Mouse (Mus musculus): Measurements from ENCODE around the gene Gm49361. TPM values are rescaled to one million over a fixed set of nuclear protein-coding genes. Genes with fewer than 3 reads are reported as not detected.

Gm49361 gene
- polyA plus RNA-seq (2012; rRNA removed; ENCODE audit: low replicate concordance): not detected in 2 replicates

DNA sequence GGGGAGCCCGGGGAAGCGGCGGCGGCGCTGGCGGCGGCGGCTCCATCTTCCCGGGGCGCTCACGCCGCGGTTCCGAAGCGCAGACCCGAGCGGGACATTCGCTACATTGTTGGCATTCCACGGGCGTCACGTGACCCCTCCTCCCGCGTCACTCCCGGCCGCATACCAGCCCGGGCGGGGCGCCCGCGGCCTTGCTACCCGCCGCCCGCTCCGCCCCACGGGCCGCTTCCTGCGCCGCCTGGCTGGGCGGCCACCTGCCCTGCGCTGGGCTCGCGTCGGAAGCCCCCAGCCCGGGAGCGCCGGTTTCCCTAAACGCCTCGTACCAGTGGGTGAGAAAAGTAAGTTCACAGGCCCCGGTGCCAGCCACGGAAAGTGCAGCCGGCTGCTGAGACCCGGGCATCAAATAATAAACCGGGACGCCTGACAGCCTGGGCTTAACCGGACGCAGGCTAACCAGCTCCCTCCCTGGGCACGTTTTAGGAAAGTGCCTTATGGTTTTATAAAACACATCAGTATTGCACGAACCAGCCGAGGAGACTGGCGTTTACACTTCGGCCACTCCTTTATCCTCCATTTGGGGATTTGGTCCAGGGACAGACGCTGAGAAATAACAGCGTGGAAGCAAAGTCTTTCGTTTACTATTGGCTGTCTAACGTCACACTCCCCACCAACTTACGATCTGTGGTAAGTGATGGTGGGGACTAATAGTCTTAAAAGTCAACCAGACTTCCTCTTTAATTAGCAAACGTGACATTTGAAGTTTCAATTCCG, at the start of gene Gm49361:
TSS of gene Gm49361 (minus strand) at position 103 of the 771 bp plus-strand sequence.

DNA sequence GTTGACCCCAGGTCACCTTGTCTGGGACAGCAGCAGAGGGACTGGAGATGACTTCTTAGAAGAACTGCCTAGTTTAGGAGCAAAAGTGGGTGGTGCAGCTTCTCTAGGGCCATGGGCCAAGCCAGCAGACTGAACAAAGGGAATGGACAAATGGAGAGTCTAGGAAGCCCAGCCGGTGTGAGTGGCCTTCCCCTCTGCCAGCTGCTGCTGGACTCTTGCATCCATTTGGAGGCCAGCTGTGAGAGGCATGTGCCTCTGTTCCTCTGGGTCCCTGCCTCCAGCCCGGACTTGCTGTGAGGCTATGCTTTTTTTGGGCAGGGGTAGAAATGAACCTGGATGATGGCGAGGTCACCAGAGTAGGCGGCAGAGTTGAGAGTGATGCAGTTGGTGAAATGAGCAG, 12.3 kb upstream of the Gm49361 start, which contains the start of gene Lats2:
TSS of gene Lats2 (minus strand) at position 152 of the 400 bp plus-strand sequence.

DNA sequence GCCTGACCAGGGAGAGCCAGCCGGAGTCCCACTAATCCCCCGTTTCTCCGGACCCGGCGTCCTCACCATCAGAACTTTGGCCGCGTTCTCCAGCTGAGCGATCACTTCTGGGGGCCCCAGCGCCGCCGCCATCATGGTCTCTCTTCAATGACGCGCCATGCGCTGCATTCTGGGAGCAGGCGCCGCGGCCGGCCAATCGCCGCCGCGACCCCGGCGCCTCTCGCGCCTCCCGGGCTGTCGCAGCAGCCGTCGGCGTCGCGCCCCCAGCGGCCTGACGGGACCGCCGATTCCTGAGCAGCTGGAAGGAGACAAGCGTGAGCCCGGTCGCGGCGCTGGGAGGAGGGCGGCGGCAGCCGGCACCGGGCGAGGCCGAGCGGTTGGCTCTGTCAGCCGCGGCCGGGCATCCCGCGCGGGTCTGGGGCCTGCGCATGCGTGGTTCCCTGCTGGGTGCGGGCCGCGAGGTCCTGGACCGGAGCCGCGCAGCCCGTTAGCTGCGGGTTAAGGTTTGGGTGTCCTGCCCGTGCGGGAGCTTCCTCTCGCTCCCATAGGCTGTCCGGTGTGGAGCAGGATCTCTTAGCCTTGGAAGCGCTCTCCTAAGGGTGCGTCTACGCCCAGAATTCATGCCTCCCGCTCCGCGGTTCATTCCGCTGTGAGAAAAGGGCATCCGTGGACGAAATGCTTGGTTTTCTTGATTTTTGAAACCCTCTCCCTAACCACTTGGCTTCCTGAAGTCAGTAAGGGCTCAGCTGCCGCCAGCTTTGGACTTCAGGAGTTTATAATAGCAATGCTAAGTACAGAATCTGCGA, 80.9 kb downstream of the Gm49361 start, which contains the start of gene Xpo4:
TSS of gene Xpo4 (minus strand) at position 609 of the 806 bp plus-strand sequence.

Other genes starting within 250 kb of the Gm49361 start
- gene Il17d, start 221.3 kb downstream of the Gm49361 start, polyA plus RNA-seq (2012; rRNA removed; ENCODE audit: low replicate concordance): 16.0 and 40.0 TPM in 2 replicates
- 10.5 and 24.0 TPM in 2 replicates for gene Eef1akmt1, start 174.5 kb downstream of the Gm49361 start, polyA plus RNA-seq (2012; rRNA removed; ENCODE audit: low replicate concordance)
- gene Xpo4, start 80.7 kb downstream of the Gm49361 start, polyA plus RNA-seq (2012; rRNA removed; ENCODE audit: low replicate concordance): 2.2 and 4.6 TPM in 2 replicates
- gene Lats2, start 12.3 kb upstream of the Gm49361 start, polyA plus RNA-seq (2012; rRNA removed; ENCODE audit: low replicate concordance): 29.5 and 61.8 TPM in 2 replicates
- 3.2 and 4.9 TPM in 2 replicates for gene Sap18, start 52.1 kb upstream of the Gm49361 start, polyA plus RNA-seq (2012; rRNA removed; ENCODE audit: low replicate concordance)
- gene Ska3, start 80.1 kb upstream of the Gm49361 start, polyA plus RNA-seq (2012; rRNA removed; ENCODE audit: low replicate concordance): 0.29 and 0.43 TPM in 2 replicates
- 52.3 and 53.9 TPM in 2 replicates for gene Mrpl57, start 80.1 kb upstream of the Gm49361 start, polyA plus RNA-seq (2012; rRNA removed; ENCODE audit: low replicate concordance)
- gene Zdhhc20, start 144.2 kb upstream of the Gm49361 start, polyA plus RNA-seq (2012; rRNA removed; ENCODE audit: low replicate concordance): 5.0 and 8.1 TPM in 2 replicates

Data from mammary gland, adult 2 months (tissue).